Mouse (Mus musculus): Measurements from ENCODE around the gene Mesp2.

- TF ChIP-seq CTCF (IDR thresholded peaks at IDR 0.05; ENCODE audit: extremely low read depth, insufficient read length, insufficient replicate concordance, low read depth, low read length) (no peak), POLR2A (IDR thresholded peaks at IDR 0.05; ENCODE audit: low read depth, low read length) (no peak)
Observed at GRCm38 (mm10) chr7:79798606-79799005, 11.9 kb upstream of the Mesp2 start.

Data from small intestine, adult 2 months (tissue).